Mouse (Mus musculus): ENCODE measurements around the gene 1700049E17Rik2. TPM values are rescaled to one million over a fixed set of nuclear protein-coding genes. Genes with fewer than 3 reads are reported as not detected.
"Not testable (repeated sequence)": the region's sequence is repeated elsewhere in the genome, so short reads cannot be mapped to it uniquely, and the experiment has no call there.

Gene 1700049E17Rik2
- polyA plus RNA-seq (2014; fragmentation: Nextera tagmentation; extraction: Ambion mirVana): not detected in 2 replicates

DNA sequence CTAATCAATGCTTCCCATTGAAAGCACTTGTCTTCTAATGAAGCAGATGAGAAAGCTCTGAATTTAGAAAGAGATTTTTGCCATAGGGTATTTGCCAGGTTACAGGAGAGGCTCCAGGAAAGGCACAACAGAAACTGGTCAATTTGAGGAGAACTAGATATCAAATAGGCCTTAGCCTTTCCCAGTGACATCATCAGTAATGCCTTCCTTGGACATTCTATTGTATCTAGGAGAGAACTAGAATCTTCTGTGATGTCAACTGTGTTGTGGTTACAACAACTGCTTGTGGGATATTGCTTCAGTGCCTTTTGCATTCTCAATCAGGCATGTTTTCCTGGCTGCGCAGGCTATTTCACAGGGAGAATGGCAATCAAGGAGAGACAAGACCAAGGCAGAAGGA is at the start of gene 1700049E17Rik2:
Gene 1700049E17Rik2 (plus strand): TSS at position 301 of the 400 bp plus-strand sequence.
- H3K9me3 ChIP-seq (ENCODE audit: control insufficient read depth, low read length); H3K9ac ChIP-seq (ENCODE audit: low read length); H3K4me1 ChIP-seq (ENCODE audit: control insufficient read depth in 2 of 2, insufficient read depth in 2 of 2, low read length in 2 of 2); H3K36me3 ChIP-seq (ENCODE audit: control insufficient read depth, insufficient read depth, low read length); H3K4me2 ChIP-seq (ENCODE audit: low read length); H3K4me3 ChIP-seq (ENCODE audit: control insufficient read depth in 1 of 2, insufficient read depth in 1 of 2, low read depth in 1 of 2, low read length in 2 of 2); ATAC-seq (ENCODE audit: insufficient number of reproducible peaks, insufficient read depth, low FRiP score, low read depth); H3K27me3 ChIP-seq (ENCODE audit: control insufficient read depth, insufficient read depth, low read length); H3K27ac ChIP-seq (replicated peaks in 1 of 2; ENCODE audit: control insufficient read depth in 1 of 2, insufficient read depth in 1 of 2, low read depth in 2 of 2, low read length in 2 of 2): not testable (repeated sequence)
- WGBS: no CpG with 5 or more reads among the region's 1 CpGs

GRCm38 (mm10) chr14:41524695-41525094 is 48.3 kb upstream of the 1700049E17Rik2 start:
- H3K9me3 ChIP-seq (ENCODE audit: control insufficient read depth, low read length); H3K27me3 ChIP-seq (ENCODE audit: control insufficient read depth, insufficient read depth, low read length); H3K4me3 ChIP-seq (ENCODE audit: control insufficient read depth in 1 of 2, insufficient read depth in 1 of 2, low read depth in 1 of 2, low read length in 2 of 2); H3K27ac ChIP-seq (replicated peaks in 1 of 2; ENCODE audit: control insufficient read depth in 1 of 2, insufficient read depth in 1 of 2, low read depth in 2 of 2, low read length in 2 of 2); H3K4me1 ChIP-seq (ENCODE audit: control insufficient read depth in 2 of 2, insufficient read depth in 2 of 2, low read length in 2 of 2); H3K36me3 ChIP-seq (ENCODE audit: control insufficient read depth, insufficient read depth, low read length); H3K4me2 ChIP-seq (ENCODE audit: low read length); ATAC-seq (ENCODE audit: insufficient number of reproducible peaks, insufficient read depth, low FRiP score, low read depth); H3K9ac ChIP-seq (ENCODE audit: low read length): not testable (repeated sequence)
- WGBS: 64% methylated on average over 1 of the region's 1 CpGs

DNA sequence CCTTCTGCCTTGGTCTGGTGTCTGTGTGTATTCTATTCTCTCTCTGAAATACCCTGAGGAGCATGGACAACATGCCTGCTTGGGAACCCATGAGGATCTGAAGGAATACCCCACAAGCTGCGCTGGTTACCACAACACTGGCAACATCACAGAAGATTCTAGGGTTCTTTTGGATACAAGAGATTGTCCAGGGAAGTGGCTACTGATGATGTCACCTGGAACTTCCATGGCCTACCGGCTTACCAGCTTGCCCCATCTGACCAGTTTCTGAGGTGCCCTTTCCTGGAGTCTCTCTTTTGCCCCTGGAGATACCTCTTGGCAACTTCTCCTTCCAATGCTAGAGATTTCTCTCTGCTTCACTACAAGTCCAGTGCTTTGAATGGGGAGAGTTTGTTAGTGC is 17.5 kb upstream of the 1700049E17Rik2 start, which contains the start of gene Gm7970:
Gene Gm7970 (minus strand): TSS at position 101 of the 400 bp plus-strand sequence.
- not testable (repeated sequence) for H3K4me2 ChIP-seq (ENCODE audit: low read length); H3K4me3 ChIP-seq (ENCODE audit: control insufficient read depth in 1 of 2, insufficient read depth in 1 of 2, low read depth in 1 of 2, low read length in 2 of 2); H3K27ac ChIP-seq (replicated peaks in 1 of 2; ENCODE audit: control insufficient read depth in 1 of 2, insufficient read depth in 1 of 2, low read depth in 2 of 2, low read length in 2 of 2); H3K36me3 ChIP-seq (ENCODE audit: control insufficient read depth, insufficient read depth, low read length); H3K4me1 ChIP-seq (ENCODE audit: control insufficient read depth in 2 of 2, insufficient read depth in 2 of 2, low read length in 2 of 2); H3K9ac ChIP-seq (ENCODE audit: low read length); H3K9me3 ChIP-seq (ENCODE audit: control insufficient read depth, low read length); ATAC-seq (ENCODE audit: insufficient number of reproducible peaks, insufficient read depth, low FRiP score, low read depth); H3K27me3 ChIP-seq (ENCODE audit: control insufficient read depth, insufficient read depth, low read length)
- no CpG with 5 or more reads among the region's 2 CpGs for WGBS

DNA sequence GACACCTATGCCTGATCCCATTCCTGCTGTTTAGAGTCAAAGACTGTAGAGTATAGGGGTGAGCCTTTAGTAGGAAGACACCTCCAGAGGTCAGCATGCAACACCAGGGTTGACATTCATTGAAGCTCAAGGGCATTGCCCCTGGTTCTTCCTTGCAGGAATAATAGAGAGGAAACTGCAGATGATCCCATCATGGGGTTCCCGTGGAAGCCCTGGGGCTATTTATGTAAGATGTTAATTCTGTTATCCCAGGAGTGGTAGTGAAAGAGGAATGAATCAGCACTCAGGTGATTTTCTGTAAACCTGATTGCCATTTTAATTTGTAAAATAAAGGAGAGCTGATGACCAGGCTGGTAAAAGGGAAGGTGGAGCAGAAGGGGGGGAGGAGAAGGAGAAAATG is 13.3 kb downstream of the 1700049E17Rik2 start:
- 72% methylated on average over 1 of the region's 1 CpGs for WGBS
- H3K27ac ChIP-seq (replicated peaks in 1 of 2; ENCODE audit: control insufficient read depth in 1 of 2, insufficient read depth in 1 of 2, low read depth in 2 of 2, low read length in 2 of 2); H3K36me3 ChIP-seq (ENCODE audit: control insufficient read depth, insufficient read depth, low read length); H3K9ac ChIP-seq (ENCODE audit: low read length); ATAC-seq (ENCODE audit: insufficient number of reproducible peaks, insufficient read depth, low FRiP score, low read depth); H3K27me3 ChIP-seq (ENCODE audit: control insufficient read depth, insufficient read depth, low read length); H3K4me3 ChIP-seq (ENCODE audit: control insufficient read depth in 1 of 2, insufficient read depth in 1 of 2, low read depth in 1 of 2, low read length in 2 of 2); H3K4me2 ChIP-seq (ENCODE audit: low read length); H3K4me1 ChIP-seq (ENCODE audit: control insufficient read depth in 2 of 2, insufficient read depth in 2 of 2, low read length in 2 of 2); H3K9me3 ChIP-seq (ENCODE audit: control insufficient read depth, low read length): not testable (repeated sequence)

DNA sequence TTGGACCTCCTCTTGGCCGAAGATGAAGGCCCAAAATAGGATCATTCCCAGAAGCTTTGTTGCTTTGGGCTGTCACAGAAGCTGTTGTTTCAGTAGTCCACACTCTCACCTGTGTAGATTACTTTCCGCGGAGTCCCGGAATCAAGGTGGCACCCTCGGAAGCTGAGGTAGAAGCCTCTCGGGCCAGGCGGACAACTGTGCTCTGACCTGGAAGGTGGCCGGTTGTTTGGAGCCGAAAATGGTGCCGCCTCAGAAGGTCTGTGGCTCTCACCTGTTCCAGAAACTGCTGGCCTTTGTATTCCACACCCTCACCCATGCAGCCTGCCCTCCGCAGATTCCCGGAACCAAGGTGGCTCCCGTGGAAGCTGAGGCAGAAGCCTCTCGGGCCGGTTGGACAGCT is 27.9 kb downstream of the 1700049E17Rik2 start:
- H3K4me3 ChIP-seq (ENCODE audit: control insufficient read depth in 1 of 2, insufficient read depth in 1 of 2, low read depth in 1 of 2, low read length in 2 of 2); H3K36me3 ChIP-seq (ENCODE audit: control insufficient read depth, insufficient read depth, low read length); H3K27me3 ChIP-seq (ENCODE audit: control insufficient read depth, insufficient read depth, low read length); H3K27ac ChIP-seq (replicated peaks in 1 of 2; ENCODE audit: control insufficient read depth in 1 of 2, insufficient read depth in 1 of 2, low read depth in 2 of 2, low read length in 2 of 2); H3K4me2 ChIP-seq (ENCODE audit: low read length); H3K9me3 ChIP-seq (ENCODE audit: control insufficient read depth, low read length); H3K9ac ChIP-seq (ENCODE audit: low read length); H3K4me1 ChIP-seq (ENCODE audit: control insufficient read depth in 2 of 2, insufficient read depth in 2 of 2, low read length in 2 of 2); ATAC-seq (ENCODE audit: insufficient number of reproducible peaks, insufficient read depth, low FRiP score, low read depth): not testable (repeated sequence)
- 82% methylated on average over 15 of the region's 15 CpGs for WGBS

- not testable (repeated sequence) for ATAC-seq (ENCODE audit: insufficient number of reproducible peaks, insufficient read depth, low FRiP score, low read depth)
Measured at GRCm38 (mm10) chr14:41610690-41611089, 37.7 kb downstream of the 1700049E17Rik2 start.

DNA sequence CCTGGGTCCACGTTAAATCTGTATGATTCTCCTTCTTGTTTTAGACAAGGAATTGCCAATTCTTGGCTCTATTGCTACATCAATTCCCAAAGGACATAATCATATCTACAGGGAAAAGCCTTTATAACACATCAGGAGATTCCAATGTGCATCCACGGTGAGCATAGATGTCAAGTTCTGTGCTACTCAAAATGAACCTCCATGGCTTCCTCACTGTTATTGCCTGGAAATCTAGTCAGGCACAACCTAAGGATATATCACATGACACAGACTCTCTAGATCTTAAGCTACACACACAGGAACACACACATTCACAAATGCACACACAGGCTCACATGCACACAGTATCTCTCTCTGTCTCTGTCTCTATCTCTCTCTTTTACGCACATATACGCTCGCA is 49.5 kb downstream of the 1700049E17Rik2 start:
- H3K9me3 ChIP-seq (ENCODE audit: control insufficient read depth, low read length); H3K36me3 ChIP-seq (ENCODE audit: control insufficient read depth, insufficient read depth, low read length); H3K9ac ChIP-seq (ENCODE audit: low read length); H3K4me2 ChIP-seq (ENCODE audit: low read length); H3K27me3 ChIP-seq (ENCODE audit: control insufficient read depth, insufficient read depth, low read length); H3K27ac ChIP-seq (replicated peaks in 1 of 2; ENCODE audit: control insufficient read depth in 1 of 2, insufficient read depth in 1 of 2, low read depth in 2 of 2, low read length in 2 of 2); ATAC-seq (ENCODE audit: insufficient number of reproducible peaks, insufficient read depth, low FRiP score, low read depth); H3K4me3 ChIP-seq (ENCODE audit: control insufficient read depth in 1 of 2, insufficient read depth in 1 of 2, low read depth in 1 of 2, low read length in 2 of 2); H3K4me1 ChIP-seq (ENCODE audit: control insufficient read depth in 2 of 2, insufficient read depth in 2 of 2, low read length in 2 of 2): not testable (repeated sequence)
- WGBS: 91% methylated on average over 4 of the region's 5 CpGs

More at GRCm38 (mm10) chr14:41610690-41611089, 37.7 kb downstream of the 1700049E17Rik2 start:
- H3K27ac ChIP-seq (replicated peaks in 1 of 2; ENCODE audit: control insufficient read depth in 1 of 2, insufficient read depth in 1 of 2, low read depth in 2 of 2, low read length in 2 of 2); H3K9me3 ChIP-seq (ENCODE audit: control insufficient read depth, low read length); H3K9ac ChIP-seq (ENCODE audit: low read length); H3K36me3 ChIP-seq (ENCODE audit: control insufficient read depth, insufficient read depth, low read length); H3K4me1 ChIP-seq (ENCODE audit: control insufficient read depth in 2 of 2, insufficient read depth in 2 of 2, low read length in 2 of 2); H3K27me3 ChIP-seq (ENCODE audit: control insufficient read depth, insufficient read depth, low read length); H3K4me2 ChIP-seq (ENCODE audit: low read length); H3K4me3 ChIP-seq (ENCODE audit: control insufficient read depth in 1 of 2, insufficient read depth in 1 of 2, low read depth in 1 of 2, low read length in 2 of 2): not testable (repeated sequence)
- 70% methylated on average over 1 of the region's 1 CpGs for WGBS

DNA sequence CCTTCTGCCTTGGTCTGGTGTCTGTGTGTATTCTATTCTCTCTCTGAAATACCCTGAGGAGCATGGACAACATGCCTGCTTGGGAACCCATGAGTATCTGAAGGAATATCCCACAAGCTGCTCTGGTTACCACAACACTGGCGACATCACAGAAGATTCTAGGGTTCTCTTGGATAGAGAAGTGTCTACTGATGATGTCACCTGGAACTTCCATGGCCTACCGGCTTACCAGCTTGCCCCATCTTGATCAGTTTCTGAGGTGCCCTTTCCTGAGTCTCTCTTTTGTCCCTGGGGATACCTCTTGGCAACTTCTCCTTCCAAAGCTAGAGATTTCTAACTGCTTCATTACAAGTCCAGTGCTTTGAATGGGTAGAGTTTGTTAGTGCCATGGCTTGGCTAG is 51.5 kb downstream of the 1700049E17Rik2 start, which contains the start of gene Gm3072:
Gene Gm3072 (minus strand): TSS at position 101 of the 400 bp plus-strand sequence.
- not testable (repeated sequence) for H3K9me3 ChIP-seq (ENCODE audit: control insufficient read depth, low read length); H3K4me2 ChIP-seq (ENCODE audit: low read length); ATAC-seq (ENCODE audit: insufficient number of reproducible peaks, insufficient read depth, low FRiP score, low read depth); H3K36me3 ChIP-seq (ENCODE audit: control insufficient read depth, insufficient read depth, low read length); H3K27ac ChIP-seq (replicated peaks in 1 of 2; ENCODE audit: control insufficient read depth in 1 of 2, insufficient read depth in 1 of 2, low read depth in 2 of 2, low read length in 2 of 2); H3K9ac ChIP-seq (ENCODE audit: low read length); H3K4me1 ChIP-seq (ENCODE audit: control insufficient read depth in 2 of 2, insufficient read depth in 2 of 2, low read length in 2 of 2); H3K27me3 ChIP-seq (ENCODE audit: control insufficient read depth, insufficient read depth, low read length); H3K4me3 ChIP-seq (ENCODE audit: control insufficient read depth in 1 of 2, insufficient read depth in 1 of 2, low read depth in 1 of 2, low read length in 2 of 2)
- 47% methylated on average over 1 of the region's 2 CpGs for WGBS

Data from heart, embryonic 14.5 days (tissue).